Mouse (Mus musculus) C2C12 (cell line): Measurements from ENCODE around the gene Btf3l4. TPM values are rescaled to one million over a fixed set of nuclear protein-coding genes. Genes with fewer than 3 reads are reported as not detected.

Experiments used
- H3K27me3 ChIP-seq: one replicate; pipeline ENCODE4 v1.6.1; 2011; ENCODE audit not compliant: control insufficient read depth, insufficient read depth, insufficient read length
- H3K36me3 ChIP-seq: one replicate; pipeline ENCODE4 v1.6.1; 2011; ENCODE audit not compliant: control insufficient read depth, insufficient read depth
- H3K4me3 ChIP-seq: one replicate; pipeline ENCODE4 v1.5.1; 2011; ENCODE audit warnings: mild to moderate bottlenecking, control low read depth; ENCODE audit not compliant: poor library complexity, insufficient read depth, severe bottlenecking
- H3K79me2 ChIP-seq: one replicate; pipeline ENCODE4 v1.6.1; 2011; ENCODE audit not compliant: control insufficient read depth, insufficient read depth
- H3K79me3 ChIP-seq: one replicate; pipeline ENCODE4 v1.6.1; 2011; ENCODE audit warnings: low read depth, control low read depth
- H3ac ChIP-seq: one replicate; pipeline ENCODE3; 2011; ENCODE audit warnings: low read depth; ENCODE audit not compliant: control insufficient read depth, insufficient read length
- CEBPB ChIP-seq: IDR thresholded peaks from one replicate; pipeline ENCODE4 v1.6.1; 2011; ENCODE audit warnings: low read depth, mild to moderate bottlenecking, control low read depth, moderate library complexity
- CTCF ChIP-seq: IDR thresholded peaks from one replicate; pipeline ENCODE4 v1.5.1; 2011; ENCODE audit not compliant: control insufficient read depth, insufficient read depth, insufficient read length
- FOSL1 ChIP-seq: IDR thresholded peaks from one replicate; pipeline ENCODE4 v1.8.0; 2011; ENCODE audit warnings: mild to moderate bottlenecking, low read length; ENCODE audit not compliant: poor library complexity, insufficient read depth, severe bottlenecking
- MAX ChIP-seq: IDR thresholded peaks from one replicate; pipeline ENCODE4 v1.6.1; 2011; ENCODE audit warnings: mild to moderate bottlenecking, control low read depth
- MYOD1 ChIP-seq: IDR thresholded peaks from one replicate; pipeline ENCODE4 v1.6.1; 2011; ENCODE audit warnings: low read depth; ENCODE audit not compliant: control insufficient read depth, insufficient read length
- MYOG ChIP-seq: IDR thresholded peaks from one replicate; pipeline ENCODE4 v1.6.1; 2011; ENCODE audit not compliant: control insufficient read depth, insufficient read length; ENCODE audit errors: extremely low read depth
- USF1 ChIP-seq: IDR thresholded peaks from one replicate; pipeline ENCODE4 v1.6.1; 2011; ENCODE audit warnings: low read depth, mild to moderate bottlenecking, control low read depth, moderate library complexity
- polyA plus RNA-seq: library from polyadenylated mRNA; unstranded; fragments of >200 nt; fragmentation: generic; extraction: Trizol; gene quantifications from one replicate; pipeline ENCODE4 v1.2.1, GENCODE M21; 2012; ENCODE audit warnings: missing spikeins

The Btf3l4 gene
- polyA plus RNA-seq, 1 experiment = 29.1 TPM

GRCm38 (mm10) chr4:108841920-108842578 lies 8.6 kb upstream of the Btf3l4 start:
- H3ac ChIP-seq = no peak overlapping the region
- no peaks in the 10 kb centered on the region for H3K27me3 ChIP-seq
- TF ChIP-seq CTCF (no peak), MYOG (no peak), MYOD1 (no peak), USF1 (no peak), MAX (no peak), CEBPB (no peak), FOSL1 (no peak)
- H3K79me2 ChIP-seq = peaks cover 35% of the 10 kb centered on the region
- no peak overlapping the region for H3K4me3 ChIP-seq
- H3K36me3 ChIP-seq = no peaks in the 10 kb centered on the region
- H3K79me3 ChIP-seq = peaks cover 6% of the 10 kb centered on the region

GRCm38 (mm10) chr4:108838031-108838430 lies 4.6 kb upstream of the Btf3l4 start:
- Histone ChIP-seq H3K79me2 (peaks cover 59% of the 10 kb centered on the region), H3K27me3 (no peaks in the 10 kb centered on the region), H3K36me3 (no peaks in the 10 kb centered on the region), H3K4me3 (no peak overlapping the region), H3K79me3 (peaks cover 18% of the 10 kb centered on the region), H3ac (no peak overlapping the region)
- TF ChIP-seq CEBPB (no peak), MAX (no peak), MYOD1 (no peak), FOSL1 (no peak), CTCF (no peak), USF1 (no peak), MYOG (no peak)

- peak overlapping the region; percentile 65 for H3K4me3 ChIP-seq
- H3K36me3 ChIP-seq = no peaks in the 10 kb centered on the region
- TF ChIP-seq MYOG = no peak
- no peak for TF ChIP-seq MAX
- peaks cover 81% of the 10 kb centered on the region for H3K79me2 ChIP-seq
- peaks cover 35% of the 10 kb centered on the region for H3K79me3 ChIP-seq
- H3ac ChIP-seq = peak overlapping the region; percentile 45
- H3K27me3 ChIP-seq = no peaks in the 10 kb centered on the region
These were observed 2.1 kb upstream of the Btf3l4 start for GRCm38 (mm10) chr4:108835496-108835895.

- Histone ChIP-seq H3K27me3 (no peaks in the 10 kb centered on the region), H3K36me3 (peaks cover 5% of the 10 kb centered on the region), H3ac (peak overlapping the region; percentile 89), H3K4me3 (peak overlapping the region; percentile 65), H3K79me2 (peaks cover 81% of the 10 kb centered on the region), H3K79me3 (peaks cover 37% of the 10 kb centered on the region)
- no peak for TF ChIP-seq CTCF
- TF ChIP-seq MYOD1 = no peak
- no peak for TF ChIP-seq MAX
- TF ChIP-seq MYOG = no peak
- TF ChIP-seq USF1 = no peak
- TF ChIP-seq CEBPB = no peak
- TF ChIP-seq FOSL1 = no peak
These were observed 1.5 kb upstream of the Btf3l4 start for GRCm38 (mm10) chr4:108834971-108835311.

GRCm38 (mm10) chr4:108834115-108834970 lies 929 bp upstream of the Btf3l4 start, which contains the start of gene Txndc12:
TSS of gene Txndc12 (plus strand) at chr4:108834601.
- Histone ChIP-seq H3K79me3 (peaks cover 37% of the 10 kb centered on the region), H3K4me3 (peak within 1 kb of the TSS; percentile 65), H3ac (peak within 1 kb of the TSS; percentile 89), H3K36me3 (peaks cover 11% of the 10 kb centered on the region), H3K79me2 (peaks cover 81% of the 10 kb centered on the region), H3K27me3 (no peaks in the 10 kb centered on the region)
- no peak for TF ChIP-seq MYOG
- peak; percentile 44 for TF ChIP-seq MYOD1

GRCm38 (mm10) chr4:108833828-108834114 lies 357 bp upstream of the Btf3l4 start:
- H3K79me3 ChIP-seq = peaks cover 37% of the 10 kb centered on the region
- H3K4me3 ChIP-seq = peak overlapping the region; percentile 65
- H3K79me2 ChIP-seq = peaks cover 81% of the 10 kb centered on the region
- TF ChIP-seq FOSL1 (no peak), CEBPB (peak; percentile 73)
- H3K27me3 ChIP-seq = no peaks in the 10 kb centered on the region
- H3ac ChIP-seq = peak overlapping the region; percentile 63
- H3K36me3 ChIP-seq = peaks cover 11% of the 10 kb centered on the region
